In genomic region chr7:19589917-19590316, GRCm38 (mm10) we compare ENCODE assay signal across 1 mouse cellular context.
TF ChIP-seq lines count a peak whose summit lies in the region.

No protein-coding gene starts in this region.

TF ChIP-seq in CH12.LX, 34 proteins besides CTCF, POLR2A, EP300 and RAD21 (continued from another document):
- TF ChIP-seq KAT2A (IDR thresholded peaks at IDR 0.05; ENCODE audit: insufficient replicate concordance, low read length) (no peak), USF1 (IDR thresholded peaks at IDR 0.05; ENCODE audit: low read depth, low read length) (no peak), MXI1 (IDR thresholded peaks at IDR 0.05; ENCODE audit: low read depth, low read length) (no peak), TCF12 (IDR thresholded peaks at IDR 0.05; ENCODE audit: low read depth, low read length) (no peak), RCOR1 (conservative IDR thresholded peaks at IDR 0.05; ENCODE audit: low read depth, low read length) (no peak), ZNF384 (IDR thresholded peaks at IDR 0.05; ENCODE audit: low read depth, low read length) (no peak), ETS1 (conservative IDR thresholded peaks at IDR 0.05; ENCODE audit: low read depth, low read length) (no peak), SMC3 (IDR thresholded peaks at IDR 0.05; ENCODE audit: low read depth, low read length) (peak; percentile 63)
